Mouse (Mus musculus) right cerebral cortex, adult 2 months (tissue): ENCODE measurements around the gene Skint4.

Experiments used
- DNase-seq, 2 experiments: peaks; one replicate each; pipeline ENCODE4 v3.0.0; 2021 to 2022; ENCODE audit warnings: low spot score in 2 of 2

Skint4 gene

DNA sequence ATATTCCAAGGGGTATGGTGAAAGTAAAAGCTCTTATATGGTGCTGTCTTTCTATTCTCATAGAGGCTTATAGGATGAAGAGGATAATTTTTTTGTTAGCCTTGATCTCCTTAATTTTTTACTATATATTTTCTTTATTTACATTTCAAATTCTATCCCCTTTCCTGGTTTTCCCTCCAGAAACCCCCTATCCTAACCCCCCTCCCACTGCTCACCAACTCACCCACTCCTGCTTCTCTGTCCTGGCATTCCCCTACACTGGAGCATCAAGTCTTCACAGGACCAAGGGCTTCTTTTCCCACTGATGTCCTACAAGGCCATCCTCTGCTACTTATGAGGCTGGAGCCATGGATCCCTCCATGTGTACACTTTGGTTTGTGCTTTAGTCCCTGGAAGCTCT lies at the start of gene Skint4:
Gene Skint4 (plus strand): TSS at position 301 of the 400 bp plus-strand sequence.
- DNase-seq, result no peak
